Mouse (Mus musculus): ENCODE measurements around the gene Pnmt.

GRCm38 (mm10) chr11:98392034-98392433 lies 5.8 kb downstream of the Pnmt start:
- no peak for TF ChIP-seq EP300 (IDR thresholded peaks at IDR 0.05; ENCODE audit: low read depth)
- TF ChIP-seq CTCF (IDR thresholded peaks at IDR 0.05; ENCODE audit: low read depth) = no peak

All from heart, postnatal 0 days (tissue).